Mouse (Mus musculus): ENCODE measurements around the gene Il2ra. TPM values are rescaled to one million over a fixed set of nuclear protein-coding genes. Genes with fewer than 3 reads are reported as not detected.

Gene Il2ra
- total RNA-seq, 2 experiments from 2014 or later, result not detected

GRCm38 (mm10) chr2:11652196-11652595, 9.6 kb downstream of the Il2ra start:
- DNase-seq, result no peak
- intact Hi-C loops (cut with DNase I), result no loop called here

GRCm38 (mm10) chr2:11652780-11653179, 10.2 kb downstream of the Il2ra start:
- intact Hi-C loops (cut with DNase I), result no loop called here
- DNase-seq, result no peak

GRCm38 (mm10) chr2:11653330-11653729, 10.7 kb downstream of the Il2ra start:
- intact Hi-C loops (cut with DNase I), result no loop called here
- DNase-seq, result no peak

- intact Hi-C loops (cut with DNase I), result no loop called here
- DNase-seq, result no peak
These were observed 11.2 kb downstream of the Il2ra start for GRCm38 (mm10) chr2:11653780-11654179.

- intact Hi-C loops (cut with DNase I), result no loop called here
- DNase-seq, result no peak
These were observed 12.7 kb downstream of the Il2ra start for GRCm38 (mm10) chr2:11654990-11655931.

- intact Hi-C loops (cut with DNase I), result no loop called here
- no peak for DNase-seq
These were observed 15.0 kb downstream of the Il2ra start for GRCm38 (mm10) chr2:11657581-11657980.

- DNase-seq, result no peak
These were observed 16.7 kb downstream of the Il2ra start for GRCm38 (mm10) chr2:11659263-11659662.

GRCm38 (mm10) chr2:11662143-11662906, 19.7 kb downstream of the Il2ra start:
- DNase-seq, result no peak
- intact Hi-C loops (cut with DNase I), result no loop called here

More at GRCm38 (mm10) chr2:11659263-11659662, 16.7 kb downstream of the Il2ra start:
- intact Hi-C loops (cut with DNase I), result no loop called here

GRCm38 (mm10) chr2:11662907-11663230, 20.3 kb downstream of the Il2ra start:
- intact Hi-C loops (cut with DNase I), result no loop called here
- no peak for DNase-seq

- intact Hi-C loops (cut with DNase I), result no loop called here
- DNase-seq, result peak; percentile 85
These were observed 21.4 kb downstream of the Il2ra start for GRCm38 (mm10) chr2:11663961-11664360.

GRCm38 (mm10) chr2:11664367-11664766, 21.8 kb downstream of the Il2ra start:
- intact Hi-C loops (cut with DNase I), result no loop called here
- DNase-seq, result peak; percentile 52

GRCm38 (mm10) chr2:11664806-11665205, 22.2 kb downstream of the Il2ra start:
- DNase-seq, result no peak
- intact Hi-C loops (cut with DNase I), result no loop called here

GRCm38 (mm10) chr2:11665326-11665725, 22.7 kb downstream of the Il2ra start:
- intact Hi-C loops (cut with DNase I), result no loop called here
- no peak for DNase-seq

GRCm38 (mm10) chr2:11672144-11672543, 29.5 kb downstream of the Il2ra start:
- intact Hi-C loops (cut with DNase I), result no loop called here

GRCm38 (mm10) chr2:11679626-11680025, 37.0 kb downstream of the Il2ra start:
- no peak for DNase-seq
- intact Hi-C loops (cut with DNase I), result no loop called here

More at GRCm38 (mm10) chr2:11672144-11672543, 29.5 kb downstream of the Il2ra start:
- no peak for DNase-seq

GRCm38 (mm10) chr2:11682712-11683111, 40.1 kb downstream of the Il2ra start:
- DNase-seq, result no peak
- intact Hi-C loops (cut with DNase I), result no loop called here

- DNase-seq, result no peak
- intact Hi-C loops (cut with DNase I), result no loop called here
These were observed 43.9 kb downstream of the Il2ra start for GRCm38 (mm10) chr2:11686512-11686911.

- DNase-seq, result no peak
- intact Hi-C loops (cut with DNase I), result loop anchor here (1.0 kb wide), 1 partner anchor 84 kb away; no protein-coding TSS in a partner anchor
These were observed 44.8 kb downstream of the Il2ra start for GRCm38 (mm10) chr2:11687436-11687835.

- intact Hi-C loops (cut with DNase I), result no loop called here
- no peak for DNase-seq
These were observed 47.7 kb downstream of the Il2ra start for GRCm38 (mm10) chr2:11690201-11690890.

- intact Hi-C loops (cut with DNase I), result no loop called here
- no peak for DNase-seq
These were observed 50.7 kb downstream of the Il2ra start for GRCm38 (mm10) chr2:11693352-11693751.

GRCm38 (mm10) chr2:11694104-11694503, 51.5 kb downstream of the Il2ra start:
- no peak for DNase-seq
- intact Hi-C loops (cut with DNase I), result no loop called here

Data from left cerebral cortex, postnatal 4 days (tissue).